Mouse (Mus musculus) forebrain, embryonic 12.5 days (tissue): Measurements from ENCODE around the gene Tbx4. TPM values are rescaled to one million over a fixed set of nuclear protein-coding genes. Genes with fewer than 3 reads are reported as not detected.

Experiments used
- ATAC-seq: fragments of 200-750 bp; cut with Nextera tagmentation; 2 replicates; pipeline ENCODE4 v1.8.0; 2017; ENCODE audit warnings: moderate TSS enrichment; ENCODE audit not compliant: low FRiP score
- H3K27ac ChIP-seq: fragments of 300-500 bp; sonication (generic); 2 replicates; pipeline ENCODE4 v1.5.1; 2016; ENCODE audit warnings: mild to moderate bottlenecking
- H3K27me3 ChIP-seq: fragments of 300-500 bp; sonication (generic); 2 replicates; pipeline ENCODE4 v1.6.1; 2016; ENCODE audit warnings: mild to moderate bottlenecking
- H3K36me3 ChIP-seq: fragments of 300-500 bp; sonication (generic); replicated peaks from 2 replicates; pipeline ENCODE4 v1.6.1; 2016; ENCODE audit warnings: mild to moderate bottlenecking
- H3K4me1 ChIP-seq: fragments of 300-500 bp; sonication (generic); 2 replicates; pipeline ENCODE4 v1.6.1; 2016
- H3K4me2 ChIP-seq: fragments of 300-500 bp; sonication (generic); 2 replicates; pipeline ENCODE4 v1.6.1; 2016; ENCODE audit warnings: mild to moderate bottlenecking, moderate library complexity
- H3K4me3 ChIP-seq: fragments of 300-500 bp; sonication (generic); replicated peaks from 2 replicates; pipeline ENCODE4 v1.5.1; 2016; ENCODE audit warnings: mild to moderate bottlenecking
- H3K9ac ChIP-seq: fragments of 300-500 bp; sonication (generic); 2 replicates; pipeline ENCODE4 v1.6.1; 2016; ENCODE audit warnings: mild to moderate bottlenecking
- H3K9me3 ChIP-seq: fragments of 300-500 bp; sonication (generic); 2 replicates; pipeline ENCODE4 v1.6.1; 2016
- WGBS: fragments of 180-500 bp; shearing (Covaris S2); methylation state at CpG from one replicate; pipeline ENCODE4 v1.1.7; 2016; 5-methylcytosine and 5-hydroxymethylcytosine counted together
- polyA plus RNA-seq: library from polyadenylated mRNA; unstranded; fragments of >200 nt; fragmentation: Nextera tagmentation; extraction: Ambion mirVana; gene quantifications from 2 replicates; pipeline ENCODE4 v1.2.1, GENCODE M21; 2016

Gene Tbx4
- polyA plus RNA-seq, 1 experiment from 2014 or later = 0.42 TPM

GRCm38 (mm10) chr11:85959837-85960236 lies 73.6 kb downstream of the Tbx4 start:
- WGBS = 90% methylated on average over 5 of the region's 5 CpGs

GRCm38 (mm10) chr11:85960273-85960672 lies 74.1 kb downstream of the Tbx4 start:
- Histone ChIP-seq H3K4me2 (no peak overlapping the region), H3K4me1 (no peaks in the 10 kb centered on the region), H3K27me3 (peaks cover 6% of the 10 kb centered on the region; the same call in 1 of the 2 replicates), H3K27ac (no peak overlapping the region), H3K9me3 (no peaks in the 10 kb centered on the region), H3K9ac (no peak overlapping the region), H3K4me3 (no peak overlapping the region), H3K36me3 (no peaks in the 10 kb centered on the region)
- WGBS = 91% methylated on average over 6 of the region's 6 CpGs
- ATAC-seq = no peak

More at GRCm38 (mm10) chr11:85959837-85960236, 73.6 kb downstream of the Tbx4 start:
- Histone ChIP-seq H3K36me3 (no peaks in the 10 kb centered on the region), H3K27me3 (peaks cover 6% of the 10 kb centered on the region; the same call in 1 of the 2 replicates), H3K4me2 (no peak overlapping the region), H3K27ac (no peak overlapping the region), H3K9ac (no peak overlapping the region), H3K4me3 (no peak overlapping the region), H3K9me3 (no peaks in the 10 kb centered on the region), H3K4me1 (no peaks in the 10 kb centered on the region)
- ATAC-seq = no peak

- WGBS = 75% methylated on average over 9 of the region's 9 CpGs
Measured at GRCm38 (mm10) chr11:85961498-85961897, 75.3 kb downstream of the Tbx4 start.

More at GRCm38 (mm10) chr11:85961498-85961897, 75.3 kb downstream of the Tbx4 start:
- no peaks in the 10 kb centered on the region for H3K36me3 ChIP-seq
- H3K27ac ChIP-seq = no peak overlapping the region
- no peak overlapping the region for H3K9ac ChIP-seq
- ATAC-seq = no peak
- no peak overlapping the region for H3K4me2 ChIP-seq
- no peaks in the 10 kb centered on the region for H3K4me1 ChIP-seq
- H3K27me3 ChIP-seq = no peaks in the 10 kb centered on the region
- no peak overlapping the region for H3K4me3 ChIP-seq
- H3K9me3 ChIP-seq = no peaks in the 10 kb centered on the region

Other genes starting within 250 kb of the Tbx4 start
- 0.81 and 1.0 TPM in 2 replicates for gene Tbx2, start 53.9 kb upstream of the Tbx4 start, polyA plus RNA-seq
- gene Gm11444, start 36.1 kb upstream of the Tbx4 start, polyA plus RNA-seq = not detected in 2 replicates